Mouse (Mus musculus) ES-E14 (cell line): Measurements from ENCODE around the gene Acoxl.

ENCODE experiments used
- HCFC1 ChIP-seq: IDR thresholded peaks from 2 replicates; pipeline ENCODE4 v1.6.1; 2012; ENCODE audit warnings: low read length, inconsistent platforms, borderline replicate concordance; ENCODE audit not compliant: insufficient read depth
- MAFK ChIP-seq: IDR thresholded peaks from 2 replicates; pipeline ENCODE4 v1.6.1; 2014; ENCODE audit warnings: mild to moderate bottlenecking, low read depth, low read length, inconsistent platforms; ENCODE audit not compliant: insufficient read depth
- ZC3H11A ChIP-seq: IDR thresholded peaks from 2 replicates; pipeline ENCODE4 v1.6.1; 2012; ENCODE audit warnings: low read depth, mild to moderate bottlenecking, inconsistent platforms, low read length, borderline replicate concordance
- ZNF384 ChIP-seq: IDR thresholded peaks from 2 replicates; pipeline ENCODE4 v1.6.1; 2012; ENCODE audit warnings: low read depth, low read length, inconsistent platforms

GRCm38 (mm10) chr2:128072944-128073343 is 234.3 kb downstream of the Acoxl start:
- no peak for TF ChIP-seq MAFK
- TF ChIP-seq ZC3H11A: no peak
- TF ChIP-seq HCFC1: no peak
- TF ChIP-seq ZNF384: no peak
